Mouse (Mus musculus) bone marrow, adult 2 months (tissue): ENCODE data around the gene Lipa.

Experiments
- CTCF ChIP-seq: fragments of 200-500 bp; IDR thresholded peaks from 2 replicates; pipeline ENCODE4 v1.5.1; 2011; ENCODE audit warnings: low read length, control low read depth; ENCODE audit not compliant: control insufficient read depth, insufficient read depth
- POLR2A ChIP-seq: fragments of 200-500 bp; IDR thresholded peaks from 2 replicates; pipeline ENCODE4 v1.6.1; 2011; ENCODE audit warnings: low read depth, mild to moderate bottlenecking, control low read depth, low read length, borderline replicate concordance; ENCODE audit not compliant: control insufficient read depth

GRCm38 (mm10) chr19:34516346-34516745 is 10.9 kb downstream of the Lipa start:
- no peak for TF ChIP-seq CTCF
- no peak for TF ChIP-seq POLR2A
